24 mouse cellular contexts compared by ENCODE assay signal in genomic region chr10:83958397-83958796, GRCm38 (mm10).
A peak's percentile ranks its signal among the peaks of the same experiment; 100 is the strongest.
DNase-seq lines count a peak whose midpoint lies in the region; ATAC-seq lines count a peak whose summit lies in the region.
"Had no signal": no experiment of that assay in that cellular context is flagged by ENCODE, and none has a peak within 500 bp of the region (broad histone marks: within the 10 kb centered on the region; RNA-seq: fewer than 3 reads in every experiment).

No protein-coding gene starts in this region.

- ATAC-seq in hindbrain, embryonic 16.5 days, result no peak
- 0 out of 2 replicates have a peak, but pooled peaks have one; percentile 25 for ATAC-seq in common myeloid progenitor, adult 5-6 weeks (replicated peaks; ENCODE audit: low read depth, poor library complexity, severe bottlenecking)
- ATAC-seq: activated CD4-positive, CD25-positive, alpha-beta regulatory T cell, adult 4 months; forebrain, embryonic 13.5 days; forebrain, embryonic 15.5 days; forebrain, postnatal 0 days; Patski had no signal

- no peak overlapping the region for H3K4me3 ChIP-seq in hindbrain, embryonic 10.5 days
- H3K4me3 ChIP-seq in hindbrain, embryonic 16.5 days (ENCODE audit: low read length), result no peak overlapping the region
- H3K4me3 ChIP-seq: embryonic facial prominence, embryonic 10.5 days; embryonic facial prominence, embryonic 12.5 days; forebrain, embryonic 13.5 days; forebrain, embryonic 15.5 days had no signal

- no peak overlapping the region for H3K9ac ChIP-seq in hindbrain, embryonic 16.5 days (ENCODE audit: low read depth, low read length)
- H3K9ac ChIP-seq: embryonic facial prominence, embryonic 12.5 days; forebrain, embryonic 13.5 days; forebrain, embryonic 15.5 days; forebrain, postnatal 0 days had no signal

- H3K36me3 ChIP-seq in hindbrain, embryonic 10.5 days, result no peaks in the 10 kb centered on the region
- H3K36me3 ChIP-seq in hindbrain, embryonic 16.5 days (ENCODE audit: control insufficient read depth, insufficient read depth, low read length), result no peaks in the 10 kb centered on the region
- H3K36me3 ChIP-seq: embryonic facial prominence, embryonic 10.5 days; embryonic facial prominence, embryonic 12.5 days; forebrain, embryonic 15.5 days; G1E had no signal

- H3K27ac ChIP-seq in hindbrain, embryonic 10.5 days, result peak overlapping the region; percentile 76; the same call in 1 of the 2 replicates
- no peak overlapping the region for H3K27ac ChIP-seq in hindbrain, embryonic 16.5 days (ENCODE audit: low read depth, low read length)
- H3K27ac ChIP-seq: embryonic facial prominence, embryonic 10.5 days; embryonic facial prominence, embryonic 12.5 days; forebrain, embryonic 13.5 days; forebrain, embryonic 15.5 days had no signal

- no peaks in the 10 kb centered on the region for H3K27me3 ChIP-seq in hindbrain, embryonic 10.5 days (ENCODE audit: insufficient read depth, poor library complexity, severe bottlenecking)
- H3K27me3 ChIP-seq in hindbrain, embryonic 16.5 days (replicated peaks; ENCODE audit: control insufficient read depth, insufficient read depth, low read length), result no peaks in the 10 kb centered on the region
- H3K27me3 ChIP-seq: forebrain, embryonic 13.5 days; forebrain, embryonic 15.5 days; Patski had no signal

- WGBS in hindbrain, embryonic 10.5 days, result 82% methylated on average over 3 of the region's 3 CpGs
- WGBS in hindbrain, embryonic 16.5 days, result 86% methylated on average over 3 of the region's 3 CpGs

- DNase-seq in hindbrain, embryonic 10.5 days (ENCODE audit: low spot score), result no peak
- DNase-seq in 416B (ENCODE audit: low read depth), result peak; percentile 4
- peak; percentile 5 for DNase-seq in A20 (ENCODE audit: low read depth, low spot score)
- no peak for DNase-seq in adrenal gland, adult 8-10 months
- no peak for DNase-seq in kidney, postnatal 25 days
- DNase-seq in right cerebral cortex, postnatal 10 days (ENCODE audit: low spot score in 2 of 2), result no peak
- DNase-seq: adrenal gland, postnatal 10 days; adrenal gland, postnatal 25 days; cerebellum, adult 11 months; cerebellum, adult 18-20 months; cerebellum, adult 8-10 months; cerebellum, adult 9-11 months; cerebellum, postnatal 14 days; cerebellum, postnatal 36 days had no signal

- H3K4me2 ChIP-seq in hindbrain, embryonic 16.5 days (ENCODE audit: low read length), result no peak overlapping the region
- H3K4me2 ChIP-seq: embryonic facial prominence, embryonic 12.5 days; forebrain, embryonic 13.5 days; forebrain, embryonic 15.5 days had no signal

- H3K9me3 ChIP-seq in hindbrain, embryonic 10.5 days, result no peaks in the 10 kb centered on the region
- no peaks in the 10 kb centered on the region for H3K9me3 ChIP-seq in hindbrain, embryonic 16.5 days (ENCODE audit: control insufficient read depth, low read length)
- H3K9me3 ChIP-seq: embryonic facial prominence, embryonic 10.5 days; embryonic facial prominence, embryonic 12.5 days; forebrain, embryonic 13.5 days; forebrain, embryonic 15.5 days had no signal

- peaks cover 39% of the 10 kb centered on the region for H3K4me1 ChIP-seq in hindbrain, embryonic 10.5 days (replicated peaks)
- peaks cover 5% of the 10 kb centered on the region for H3K4me1 ChIP-seq in hindbrain, embryonic 16.5 days (ENCODE audit: control insufficient read depth, insufficient read depth, low read depth, low read length)

Comparison
In these comparisons a context has a peak if more than half of its experiments do, and no peak if none do; other contexts are left out.
1. DNase-seq: peak in 416B (single experiment) and A20 (single experiment); none in hindbrain, embryonic 10.5 days (single experiment), adrenal gland, adult 8-10 months (single experiment), kidney, postnatal 25 days (0 of 2) and right cerebral cortex, postnatal 10 days (0 of 2).